Mouse (Mus musculus) cerebellum, adult 2 months (tissue): ENCODE measurements around the gene Fance.

Source experiments
- CTCF ChIP-seq: fragments of 200-500 bp; IDR thresholded peaks from 2 replicates; pipeline ENCODE4 v1.5.1; 2011; ENCODE audit warnings: low read depth, mild to moderate bottlenecking, control low read depth, low read length, moderate library complexity, borderline replicate concordance; ENCODE audit not compliant: insufficient read depth
- POLR2A ChIP-seq: fragments of 200-500 bp; IDR thresholded peaks from 2 replicates; pipeline ENCODE4 v1.6.1; 2011; ENCODE audit warnings: low read length, control low read depth, borderline replicate concordance; ENCODE audit not compliant: insufficient read depth

- TF ChIP-seq POLR2A (no peak), CTCF (no peak)
These were observed 36.7 kb downstream of the Fance start for GRCm38 (mm10) chr17:28349901-28350465.
